Mouse (Mus musculus) right cerebral cortex, postnatal 14 days (tissue): Measurements from ENCODE around the gene Cacna2d1.
A peak's percentile ranks its signal among the peaks of the same experiment; 100 is the strongest.

Experiments
- DNase-seq: peaks from one replicate; pipeline ENCODE4 v3.0.0; 2022

The Cacna2d1 gene

DNA sequence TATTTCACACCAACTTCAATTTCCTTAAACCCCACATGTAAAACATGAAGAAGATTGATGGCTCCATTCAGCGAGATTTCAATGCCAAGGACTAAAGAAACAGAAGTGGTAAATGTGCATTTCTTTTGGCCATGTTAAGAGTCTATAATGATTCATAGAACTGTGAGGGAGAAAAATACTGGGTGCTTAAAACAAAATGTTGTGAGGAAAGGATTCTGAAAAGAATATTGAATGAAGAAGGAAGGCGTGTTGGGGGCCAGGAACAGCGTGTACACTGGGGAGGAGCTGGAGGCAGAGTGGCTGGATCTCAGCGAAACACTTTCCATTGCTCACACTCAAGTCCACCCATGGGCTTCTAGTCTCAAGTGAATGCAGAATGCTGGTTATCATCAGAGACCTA lies 360.2 kb downstream of the Cacna2d1 start:
- DNase-seq, result no peak

DNA sequence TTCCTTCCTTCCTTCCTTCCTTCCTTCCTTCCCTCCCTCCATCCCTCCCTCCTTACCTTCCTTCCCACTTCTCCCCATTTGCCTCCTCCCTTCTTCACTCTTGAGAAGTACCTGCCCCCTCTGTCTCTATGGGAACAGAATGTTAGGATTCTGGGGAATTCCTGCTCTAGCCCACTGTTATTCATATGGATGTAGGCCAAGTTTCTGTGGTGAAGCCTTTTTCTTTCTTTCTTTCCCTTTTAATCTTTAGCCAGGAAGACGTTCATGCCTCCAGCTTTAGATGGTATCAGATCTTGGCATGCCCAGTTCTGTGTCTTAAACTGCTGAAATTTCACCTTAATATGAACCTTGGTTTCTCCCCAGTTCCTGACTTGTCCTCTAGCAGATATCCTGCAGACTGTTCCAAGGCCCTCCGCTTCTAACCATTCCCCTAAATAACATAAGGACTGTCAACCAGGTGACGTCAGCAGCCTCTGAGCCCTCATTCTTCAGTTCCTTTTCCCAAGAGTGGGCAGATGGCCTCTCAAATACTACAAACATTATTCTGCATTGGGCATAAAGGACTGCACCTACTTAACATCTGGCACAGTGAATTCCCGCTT lies 362.8 kb downstream of the Cacna2d1 start:
- no peak for DNase-seq

DNA sequence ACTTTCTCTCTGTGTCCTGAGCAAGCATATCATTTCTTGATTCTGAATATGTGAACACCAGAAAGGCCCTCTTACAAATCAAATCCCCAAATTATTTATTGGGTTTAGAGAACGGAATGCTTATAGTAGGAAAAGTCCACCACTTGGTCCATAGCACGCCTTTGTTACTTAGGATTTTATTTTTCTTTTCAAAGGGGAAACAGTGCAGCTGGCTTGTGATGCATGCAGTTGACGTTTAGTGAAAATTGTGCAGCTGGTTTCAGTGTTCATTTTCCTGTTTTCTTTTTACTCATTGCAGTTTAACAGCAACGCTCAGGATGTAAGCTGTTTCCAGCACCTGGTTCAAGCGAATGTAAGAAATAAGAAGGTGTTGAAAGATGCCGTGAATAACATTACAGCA lies 365.1 kb downstream of the Cacna2d1 start:
- DNase-seq, result no peak

DNA sequence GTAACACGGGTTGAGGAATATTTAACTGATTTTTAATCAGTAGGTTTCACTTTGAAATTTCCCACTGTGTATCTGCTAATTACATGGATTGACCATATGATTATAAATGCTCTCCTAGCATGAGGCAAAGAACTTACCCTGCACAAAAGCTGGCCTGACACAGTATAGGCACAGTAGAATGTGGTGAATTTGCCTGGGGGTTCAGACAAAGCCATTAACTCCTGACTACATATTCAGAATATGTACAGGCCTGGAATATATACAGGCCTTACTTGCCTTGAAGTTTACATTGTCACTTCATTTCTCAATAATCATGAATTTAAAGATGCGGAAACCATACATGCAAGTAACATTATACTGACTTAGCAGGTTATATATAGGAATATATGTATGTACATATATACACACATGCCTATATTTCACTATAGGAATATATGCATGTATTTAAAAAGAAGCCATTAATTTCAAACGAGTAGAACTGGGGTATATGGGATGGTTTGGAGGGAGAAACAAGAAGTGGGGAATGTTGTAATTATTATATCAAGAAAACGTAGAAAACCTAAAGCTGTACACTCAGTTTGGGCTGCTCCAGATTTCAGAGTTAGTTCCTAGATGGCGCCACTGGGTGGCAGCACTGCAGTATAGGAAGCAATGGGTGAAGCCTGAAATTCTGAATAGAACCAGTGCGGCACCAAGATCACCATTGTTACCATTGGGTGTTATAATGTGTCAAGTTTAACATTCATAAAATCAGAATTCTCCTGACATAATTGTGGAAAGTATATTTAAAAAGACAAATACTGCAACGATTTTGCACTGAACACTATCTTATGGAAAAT lies 374.9 kb downstream of the Cacna2d1 start:
- peak; percentile 76 for DNase-seq

DNA sequence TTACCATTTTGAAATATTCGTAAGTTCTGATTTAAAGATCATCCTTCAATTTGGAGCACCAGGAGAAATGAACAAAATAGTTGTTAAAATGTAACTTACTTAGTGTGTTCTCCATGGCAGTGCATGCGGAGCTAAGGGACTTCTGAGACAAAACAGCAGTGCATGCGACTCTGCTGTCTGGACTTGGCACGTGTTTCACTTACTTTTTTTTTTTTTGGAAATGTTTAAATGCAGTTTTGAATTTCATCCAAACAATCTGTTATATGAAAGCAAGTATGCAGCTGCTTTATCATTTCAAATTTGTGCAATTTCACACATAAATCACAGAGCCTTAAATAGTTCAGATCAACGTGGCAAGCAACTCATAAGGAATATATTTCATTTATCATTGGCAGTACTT lies 379.8 kb downstream of the Cacna2d1 start:
- no peak for DNase-seq

DNA sequence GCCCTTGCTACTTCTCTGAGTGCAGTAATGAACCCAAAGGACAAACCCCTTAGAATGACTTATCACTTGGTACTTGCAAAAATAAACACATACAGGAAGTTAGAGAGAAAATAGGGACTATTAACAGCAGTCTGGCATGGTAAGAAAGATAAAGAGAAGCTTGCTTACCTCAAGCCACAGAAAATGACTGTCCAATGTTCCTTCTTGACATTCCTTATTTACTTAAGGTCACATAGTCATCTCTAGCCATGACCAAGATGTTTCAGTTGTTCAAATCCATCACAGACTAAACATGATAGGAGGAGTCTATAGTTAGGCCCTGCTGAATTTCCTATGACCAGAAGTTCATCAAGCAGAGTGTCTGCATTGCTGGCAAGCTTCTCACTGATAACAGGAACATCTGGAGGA lies 381.5 kb downstream of the Cacna2d1 start:
- DNase-seq, result no peak

DNA sequence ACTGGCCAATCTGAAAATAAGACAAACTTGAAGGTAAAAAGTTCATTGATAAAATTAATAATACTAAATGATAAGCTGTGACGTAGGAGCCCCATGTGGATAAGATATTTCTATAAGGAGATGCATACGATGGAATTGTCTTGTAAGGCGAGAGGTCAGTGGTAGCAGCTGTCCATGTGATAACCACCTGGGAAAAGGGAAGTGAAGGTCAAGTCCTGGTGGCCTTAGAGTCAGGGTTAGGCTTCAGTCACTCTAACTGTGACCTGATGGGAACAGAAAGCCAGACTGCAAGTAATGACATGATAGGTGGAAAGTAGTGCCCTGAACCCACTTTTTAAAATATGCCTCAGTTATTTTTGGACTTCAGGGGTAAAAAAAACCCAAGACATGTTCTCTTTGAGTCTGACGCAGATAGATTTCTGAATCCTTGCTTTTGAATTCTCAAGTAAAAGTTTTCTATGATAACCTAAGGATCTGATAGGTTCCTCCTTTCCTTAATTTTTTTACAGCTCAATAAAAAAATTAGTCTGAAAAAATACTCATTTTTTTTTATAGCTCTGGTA lies 383.3 kb downstream of the Cacna2d1 start:
- DNase-seq, result no peak

DNA sequence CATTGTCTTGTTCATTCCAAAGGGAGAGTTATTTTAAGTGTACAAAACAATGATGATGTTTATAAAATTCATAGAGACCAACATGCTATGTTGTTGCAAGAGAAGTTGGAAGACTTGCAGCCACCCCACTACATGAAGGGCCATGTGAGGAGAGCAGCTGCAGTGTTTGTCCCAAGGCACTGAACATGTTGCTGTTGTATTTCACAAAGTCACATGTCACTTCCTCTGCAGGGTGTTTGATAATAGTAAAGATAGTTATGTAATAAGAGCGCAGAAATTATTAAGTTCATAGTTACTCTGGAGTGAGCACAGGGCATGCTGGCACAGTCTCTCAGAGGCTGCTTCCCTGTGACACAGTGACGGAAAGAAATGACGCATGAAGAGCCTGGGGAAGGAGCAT lies 392.1 kb downstream of the Cacna2d1 start:
- no peak for DNase-seq

DNA sequence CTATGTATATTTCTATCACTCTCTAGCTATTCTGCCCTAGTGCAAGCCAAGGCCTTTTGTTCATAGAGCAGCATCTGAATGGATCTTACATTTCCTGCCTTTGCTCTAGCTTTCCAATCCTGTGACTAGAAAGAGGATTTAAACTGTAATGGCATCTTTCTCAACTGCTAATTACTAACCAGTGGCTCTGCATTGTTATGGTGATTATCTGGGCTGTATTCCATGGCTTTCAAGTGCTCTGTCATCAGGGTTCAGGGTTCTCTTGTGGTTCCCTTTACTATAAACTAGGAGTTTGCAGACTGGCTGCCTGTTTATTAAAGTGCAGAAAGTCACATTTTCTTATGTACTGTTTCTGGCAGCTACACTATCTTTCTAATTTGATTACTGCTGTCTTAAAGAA lies 410.9 kb downstream of the Cacna2d1 start:
- DNase-seq, result no peak

DNA sequence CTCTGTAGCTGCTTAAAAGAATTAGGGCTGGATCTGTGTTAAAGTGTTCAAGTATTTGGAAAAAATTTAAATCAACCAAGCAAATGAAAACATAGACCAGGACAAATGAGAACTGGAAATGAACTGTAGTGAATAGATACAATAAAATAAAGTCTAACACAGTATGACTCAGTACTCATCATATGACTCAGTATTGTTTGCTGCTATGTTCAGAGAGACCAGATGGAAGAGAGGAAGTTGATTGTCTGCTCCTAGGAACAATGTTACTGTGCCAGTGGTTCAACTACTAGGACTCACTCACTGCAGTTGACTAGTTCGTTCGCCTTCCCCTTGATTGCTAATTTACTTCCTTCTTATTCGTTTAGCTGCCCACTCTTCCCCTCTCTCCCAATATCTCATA lies 421.3 kb downstream of the Cacna2d1 start:
- DNase-seq, result no peak

DNA sequence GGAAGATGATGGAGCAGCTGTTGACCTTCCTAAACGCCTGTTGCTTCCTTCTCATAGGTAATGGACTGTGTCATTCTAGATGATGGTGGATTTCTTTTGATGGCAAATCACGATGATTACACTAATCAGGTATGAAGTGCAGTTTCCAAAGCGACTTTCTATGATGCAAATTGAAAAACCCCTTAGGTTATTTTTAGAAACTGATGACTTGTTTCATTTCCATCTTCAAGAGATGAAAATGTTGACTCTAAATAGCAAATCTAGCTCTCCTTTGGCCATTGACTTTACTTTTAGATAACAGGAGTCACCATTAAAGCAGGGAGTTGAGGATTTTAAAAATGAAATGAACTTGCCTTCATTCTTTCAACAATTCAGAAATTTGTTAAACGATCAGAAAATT lies 423.2 kb downstream of the Cacna2d1 start:
- no peak for DNase-seq

DNA sequence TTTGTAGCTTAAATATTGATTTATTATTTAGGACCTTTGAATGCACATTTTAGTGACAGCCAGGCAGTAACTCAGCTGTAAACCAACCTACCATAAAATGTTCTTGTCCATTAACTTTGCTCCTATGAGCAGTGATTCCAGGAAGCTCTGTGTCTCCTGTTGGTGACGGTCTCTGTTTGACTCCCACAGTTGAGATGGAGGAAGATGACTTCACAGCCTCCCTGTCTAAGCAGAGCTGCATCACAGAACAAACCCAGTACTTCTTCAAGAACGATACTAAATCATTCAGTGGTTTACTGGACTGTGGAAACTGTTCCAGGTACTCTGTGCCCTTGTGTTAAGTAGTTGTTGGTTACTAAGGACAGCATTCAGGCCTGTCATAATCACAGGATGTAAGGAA lies 427.6 kb downstream of the Cacna2d1 start:
- DNase-seq, result no peak

DNA sequence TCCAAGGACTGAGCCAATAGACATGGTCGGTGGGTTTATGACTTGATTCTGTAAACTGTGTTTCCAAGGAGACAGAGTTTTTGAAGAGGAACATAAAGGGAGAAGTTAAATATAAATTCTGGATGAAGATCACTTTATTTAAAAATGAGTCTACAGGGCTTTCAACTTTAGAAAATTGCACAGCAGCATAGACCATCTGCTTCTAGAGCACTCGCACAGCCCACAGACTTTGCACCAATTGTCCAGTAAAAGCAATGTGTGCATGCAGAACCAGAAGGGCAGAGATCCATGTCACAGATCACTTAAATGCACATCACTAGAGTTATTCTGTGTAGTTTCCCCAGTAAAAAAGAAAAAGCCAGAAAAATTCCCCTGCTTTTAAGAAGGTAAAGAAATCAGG lies 428.7 kb downstream of the Cacna2d1 start:
- no peak for DNase-seq

DNA sequence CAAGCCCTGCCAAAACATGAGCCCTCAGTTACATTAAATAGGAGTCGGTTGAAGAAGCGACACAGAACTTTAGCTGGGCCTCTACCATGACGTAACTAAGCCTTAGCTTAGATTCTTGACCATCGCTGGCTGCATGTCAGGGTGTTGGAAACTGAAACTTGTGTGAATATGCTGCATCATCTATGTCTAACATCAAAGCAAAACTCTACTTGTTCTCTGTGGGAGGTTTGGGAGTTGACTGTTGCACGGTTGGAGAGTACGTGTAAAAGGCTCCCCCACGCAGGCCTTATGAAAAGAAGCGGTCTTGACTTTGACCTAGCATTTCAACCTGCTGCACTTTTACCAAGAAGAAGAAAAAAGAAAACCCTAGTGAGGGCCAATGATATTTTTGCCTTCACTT lies 436.2 kb downstream of the Cacna2d1 start:
- no peak for DNase-seq

DNA sequence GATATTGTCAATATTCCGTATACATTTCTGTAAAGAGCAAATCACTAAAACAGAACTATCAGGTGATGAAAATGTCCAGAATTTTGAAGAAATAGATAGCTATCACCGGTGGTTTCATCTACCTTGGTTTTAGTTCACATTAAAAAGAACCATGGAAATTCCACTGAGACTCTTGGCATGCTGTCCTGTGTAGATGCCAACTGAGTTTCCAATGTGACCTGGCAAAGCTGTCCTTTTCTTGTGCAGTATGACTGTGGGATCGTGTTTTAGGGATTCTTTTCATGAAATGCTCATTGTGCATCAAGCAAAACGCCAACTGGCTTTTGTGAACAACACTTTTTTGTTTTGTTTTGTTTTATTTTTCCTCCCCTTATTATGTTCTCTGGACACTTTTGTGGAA lies 439.5 kb downstream of the Cacna2d1 start:
- DNase-seq, result no peak

DNA sequence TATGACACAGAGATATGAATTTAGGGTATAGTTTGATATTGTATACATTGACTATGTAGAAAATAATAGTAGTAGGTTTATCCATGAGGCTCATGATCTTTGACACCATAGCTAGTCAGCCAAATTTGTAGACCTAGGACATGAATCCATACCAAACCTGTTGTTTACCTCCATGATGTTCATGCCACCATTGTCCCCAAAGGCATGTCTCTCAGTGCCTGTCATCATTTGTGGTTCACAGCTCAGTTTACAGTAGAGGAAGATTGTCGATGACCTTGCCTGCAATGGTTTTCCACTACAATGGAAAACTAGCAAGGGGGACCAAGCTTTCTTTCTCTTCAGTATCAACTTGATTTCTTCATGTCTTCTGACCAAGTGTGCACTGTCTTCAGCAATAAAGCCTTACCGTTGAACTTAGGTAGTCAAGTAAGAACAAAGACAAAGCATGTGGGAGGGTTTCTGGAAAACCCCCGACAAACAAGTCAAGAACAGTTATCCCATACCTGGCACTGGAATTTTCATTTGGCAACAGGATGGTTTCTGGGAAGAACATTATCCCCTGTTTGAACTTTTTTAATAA lies 441.9 kb downstream of the Cacna2d1 start:
- no peak for DNase-seq

DNA sequence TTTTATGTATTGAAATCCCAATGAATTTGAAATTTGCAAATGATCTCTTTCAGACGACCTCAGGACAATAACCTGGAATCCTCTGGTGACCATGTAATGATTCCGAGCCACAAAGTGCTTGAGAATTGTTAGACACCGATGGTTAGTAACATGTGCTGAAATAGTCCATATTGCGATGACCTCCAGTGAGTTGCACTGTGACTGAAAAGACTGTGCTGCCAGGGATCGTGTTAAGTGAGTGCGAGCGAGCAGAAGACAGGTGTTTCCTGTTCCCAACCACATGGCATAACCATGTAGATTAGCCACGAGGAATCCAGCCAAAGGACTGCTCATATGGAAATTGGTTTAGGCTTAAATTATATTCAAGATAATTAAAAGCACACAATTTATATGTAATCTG lies 475.5 kb downstream of the Cacna2d1 start:
- DNase-seq, result no peak

DNA sequence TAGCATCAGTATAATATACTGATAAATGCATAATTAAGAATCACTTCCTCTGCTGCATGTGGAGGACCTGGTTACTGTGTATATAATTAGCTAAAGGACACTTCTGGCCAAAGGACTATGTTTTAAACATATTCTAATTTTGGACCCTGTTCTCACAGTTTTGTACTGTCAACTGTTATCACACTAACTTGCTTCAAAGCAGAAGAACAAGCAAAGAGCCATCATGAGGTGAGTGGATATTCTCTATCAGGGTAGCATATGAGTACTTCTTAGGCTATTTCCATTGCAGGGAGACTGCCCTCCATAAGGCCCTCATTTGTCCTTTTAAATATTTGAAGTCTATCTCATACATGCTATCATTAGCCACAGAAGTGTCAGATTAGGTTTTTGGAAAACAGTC lies 480.2 kb downstream of the Cacna2d1 start:
- no peak for DNase-seq

DNA sequence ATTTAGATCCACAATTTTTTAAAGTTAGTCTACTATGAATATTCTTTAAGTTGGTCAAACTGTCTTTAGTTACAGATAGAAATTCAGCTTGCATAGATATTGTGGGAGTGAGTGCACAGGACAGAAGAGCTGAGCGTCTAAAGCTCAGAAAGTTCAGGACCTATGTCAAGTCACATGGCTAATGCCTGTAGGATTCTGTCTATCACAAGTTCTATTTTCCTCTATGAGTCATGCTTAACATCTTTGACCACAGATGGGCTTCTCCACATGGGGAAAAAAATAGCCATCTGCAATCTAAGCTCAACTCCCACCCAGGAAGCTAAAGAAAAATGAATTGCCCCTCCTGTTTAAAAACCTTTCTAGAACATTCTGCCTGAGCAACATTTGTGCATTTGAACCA lies 483.5 kb downstream of the Cacna2d1 start:
- DNase-seq, result no peak

DNA sequence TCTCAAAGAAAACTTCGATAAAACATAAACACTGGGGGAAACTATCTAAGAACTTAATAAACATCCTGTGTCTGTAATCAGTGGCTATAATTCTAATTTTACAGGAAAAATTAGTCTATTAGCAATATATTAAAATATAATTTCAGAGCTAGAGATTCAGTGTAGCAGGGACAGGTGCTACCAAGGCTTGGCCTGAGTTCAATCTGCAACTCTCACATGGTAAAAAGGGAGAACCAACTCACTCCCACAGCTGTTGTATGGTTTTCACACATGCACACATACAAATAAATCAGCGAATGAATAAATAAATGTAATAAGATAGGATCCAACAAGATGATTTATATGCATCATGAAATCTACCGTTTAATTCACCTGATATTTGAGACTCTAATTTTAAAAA lies 484.0 kb downstream of the Cacna2d1 start:
- DNase-seq, result no peak
